Mouse (Mus musculus) lung, postnatal 0 days (tissue): Measurements from ENCODE around the gene Slc25a21.

Experiments
- CTCF ChIP-seq: IDR thresholded peaks from 2 replicates; pipeline ENCODE4 v1.5.1; 2016; ENCODE audit warnings: antibody characterized with exemption, mild to moderate bottlenecking
- EP300 ChIP-seq: IDR thresholded peaks from 2 replicates; pipeline ENCODE4 v1.6.1; 2016; ENCODE audit warnings: antibody characterized with exemption, mild to moderate bottlenecking, control low read depth

- TF ChIP-seq CTCF (no peak), EP300 (no peak)
These were observed 112.8 kb downstream of the Slc25a21 start for GRCm38 (mm10) chr12:57084519-57084918.
